Mouse (Mus musculus) frontal cortex, adult 2 months (tissue): ENCODE data around the gene Tnpo2. TPM values are rescaled to one million over a fixed set of nuclear protein-coding genes. Genes with fewer than 3 reads are reported as not detected.
"Not testable (repeated sequence)": the region's sequence is repeated elsewhere in the genome, so short reads cannot be mapped to it uniquely, and the experiment has no call there.

Experiments used
- DNase-seq, 2 experiments: peaks; one replicate each; pipeline ENCODE4 v3.0.0; 2022; ENCODE audit warnings: low spot score in 1 of 2; ENCODE audit errors: extremely low spot score in 1 of 2
- polyA plus RNA-seq: library from polyadenylated mRNA; depleted of rRNA; stranded (reverse); fragments of >200 nt; gene quantifications from 2 replicates; pipeline ENCODE4 v1.2.3, GENCODE M21; 2012

Tnpo2 gene
- polyA plus RNA-seq, 1 experiment, result 109 TPM

DNA sequence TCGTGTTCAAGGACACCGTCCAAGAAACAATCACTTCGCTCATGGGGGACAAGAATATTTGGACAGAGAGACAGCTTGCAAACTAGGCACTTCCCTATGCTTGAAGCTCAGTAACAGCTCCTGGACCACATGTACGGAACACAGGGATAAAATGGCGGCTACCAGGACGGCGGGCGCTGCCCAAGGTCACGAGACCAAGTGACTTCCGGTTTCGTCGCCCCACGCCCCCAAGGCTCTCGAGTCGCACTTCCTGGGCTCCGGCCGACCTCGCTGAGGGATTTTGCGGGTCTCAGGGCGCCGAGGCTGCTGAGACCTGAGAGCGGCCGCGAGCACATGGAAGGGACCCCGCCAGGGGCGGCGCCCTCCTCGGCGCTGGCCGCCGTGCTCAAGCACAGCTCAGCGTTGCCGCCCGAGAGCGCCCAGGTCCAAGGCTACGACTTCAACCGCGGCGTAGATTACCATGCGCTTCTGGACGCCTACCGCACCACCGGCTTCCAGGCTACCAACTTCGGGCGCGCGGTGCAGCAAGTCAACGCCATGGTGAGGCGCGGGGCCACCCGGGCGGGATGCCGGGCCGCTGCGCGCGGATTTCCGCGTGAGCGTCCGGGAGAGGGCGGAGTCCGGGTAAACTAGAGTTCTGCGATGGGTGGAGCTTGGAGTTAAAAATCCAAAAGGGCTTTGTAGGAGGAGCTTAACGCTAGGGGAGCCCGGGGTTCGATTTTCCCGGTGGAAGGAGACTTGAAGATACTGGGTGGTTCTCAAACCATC lies 35.0 kb downstream of the Tnpo2 start, which contains the start of gene Dhps:
Gene Dhps, plus strand, starts transcription at position 244 of the 768 bp plus-strand sequence.
- DNase-seq, result peak; percentile 85 to 94

DNA sequence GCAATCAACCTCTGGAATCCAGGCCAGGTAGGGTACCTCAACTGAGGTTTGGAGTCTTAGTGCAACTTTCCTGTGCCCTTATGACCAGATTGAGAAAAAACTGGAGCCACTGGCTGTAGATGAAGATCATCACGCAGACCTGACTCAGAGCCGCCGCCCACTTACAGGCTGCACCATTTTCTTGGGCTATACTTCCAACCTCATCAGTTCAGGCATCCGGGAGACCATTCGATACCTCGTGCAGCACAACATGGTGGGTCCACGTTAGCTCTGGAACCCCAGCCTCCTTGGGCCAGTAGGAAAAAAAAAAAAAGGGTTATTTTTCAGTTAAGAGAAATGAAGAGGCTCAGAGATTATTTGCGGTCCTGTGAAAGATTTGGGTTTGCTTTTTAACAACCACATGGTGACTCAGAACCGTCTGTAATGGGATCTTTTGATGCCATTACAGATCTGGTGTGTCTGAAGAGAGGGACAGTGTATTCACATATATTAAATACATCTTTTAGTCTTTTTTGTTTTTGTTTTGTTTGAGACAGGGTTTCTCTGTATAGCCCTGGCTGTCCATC lies 35.7 kb downstream of the Tnpo2 start:
- peak in 1 of 2 experiments; percentile 40 for DNase-seq

DNA sequence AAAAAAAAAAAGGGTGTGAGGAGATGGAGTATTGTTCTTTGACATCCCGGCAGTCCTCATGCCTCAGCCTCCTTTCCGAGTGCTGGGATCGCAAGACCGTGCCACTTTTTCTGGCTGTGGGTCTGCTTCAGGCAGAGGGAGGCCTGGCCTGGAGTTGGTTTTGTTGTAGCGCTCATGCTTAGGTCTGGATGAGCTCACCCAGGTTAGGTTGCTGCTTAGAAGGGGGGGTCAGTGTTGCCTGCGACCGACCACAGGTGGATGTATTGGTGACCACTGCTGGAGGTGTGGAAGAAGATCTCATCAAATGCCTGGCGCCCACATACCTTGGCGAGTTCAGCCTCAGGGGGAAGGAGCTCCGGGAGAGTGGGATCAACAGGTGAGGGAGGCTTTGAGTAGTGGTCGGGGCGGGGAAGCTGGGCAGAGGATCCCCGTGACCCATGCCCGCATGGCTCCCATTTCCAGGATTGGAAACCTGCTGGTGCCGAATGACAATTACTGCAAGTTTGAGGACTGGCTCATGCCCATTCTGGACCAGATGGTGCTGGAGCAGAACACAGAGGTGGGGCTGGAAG lies 36.4 kb downstream of the Tnpo2 start:
- DNase-seq, result no peak

- no peak for DNase-seq
Observed at GRCm38 (mm10) chr8:85074167-85074566, 37.5 kb downstream of the Tnpo2 start.

DNA sequence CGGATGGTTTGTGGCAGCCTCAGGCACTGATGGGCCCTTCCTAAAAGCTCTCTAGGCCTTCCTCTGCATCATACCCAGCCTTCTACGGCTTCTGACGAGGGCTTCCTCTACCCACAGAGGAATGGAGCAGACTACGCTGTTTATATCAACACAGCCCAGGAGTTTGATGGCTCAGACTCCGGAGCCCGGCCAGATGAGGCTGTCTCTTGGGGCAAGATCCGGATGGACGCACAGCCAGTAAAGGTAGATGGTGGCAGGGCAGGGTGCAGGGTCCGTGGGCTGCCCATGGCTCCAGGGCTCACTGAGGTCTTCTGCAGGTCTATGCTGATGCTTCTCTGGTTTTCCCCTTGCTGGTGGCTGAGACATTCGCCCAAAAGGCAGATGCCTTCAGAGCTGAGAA lies 37.9 kb downstream of the Tnpo2 start:
- DNase-seq, result no peak

DNA sequence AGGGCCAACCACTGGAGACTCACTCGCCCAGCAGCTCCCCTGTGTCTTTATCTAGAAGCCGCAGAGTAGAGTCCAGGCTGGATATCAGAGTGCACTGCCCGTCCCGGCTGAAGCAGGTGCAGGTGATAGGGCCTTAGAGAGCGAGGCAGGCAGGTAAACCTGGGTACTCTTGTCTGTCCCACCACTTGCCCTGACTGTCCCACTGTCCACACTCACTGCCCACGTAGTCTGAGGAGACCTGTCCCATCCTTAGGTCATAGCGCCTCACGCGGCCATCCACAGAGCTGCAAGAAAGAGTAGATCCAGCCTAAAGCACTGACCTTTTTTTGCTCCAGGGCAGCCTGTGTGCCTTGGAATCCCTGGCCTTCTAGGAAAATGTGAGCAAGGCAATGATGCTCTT lies 39.3 kb downstream of the Tnpo2 start:
- DNase-seq, result no peak

DNA sequence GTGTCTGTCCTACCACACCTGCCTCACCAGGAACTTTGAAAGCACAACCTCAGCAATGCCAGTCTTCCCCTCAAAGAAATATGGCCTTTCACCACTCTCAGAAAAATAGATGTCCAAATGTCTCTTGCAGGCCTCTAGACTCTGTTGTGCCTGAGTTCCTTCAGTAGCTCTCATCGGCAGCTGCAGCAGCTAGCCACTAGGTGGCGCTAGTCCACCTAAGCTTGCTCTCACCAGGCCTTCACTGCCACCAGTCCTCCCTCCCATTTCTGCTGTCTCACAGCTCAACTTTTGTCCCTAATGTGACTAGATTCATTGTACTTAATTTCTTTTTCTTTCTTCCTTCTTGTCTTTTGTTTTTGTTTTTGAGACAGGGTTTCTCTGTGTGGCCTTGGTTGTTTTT lies 40.3 kb downstream of the Tnpo2 start:
- DNase-seq, result peak; percentile 75 to 88

GRCm38 (mm10) chr8:85080214-85080531 lies 43.5 kb downstream of the Tnpo2 start:
- DNase-seq, result no peak

DNA sequence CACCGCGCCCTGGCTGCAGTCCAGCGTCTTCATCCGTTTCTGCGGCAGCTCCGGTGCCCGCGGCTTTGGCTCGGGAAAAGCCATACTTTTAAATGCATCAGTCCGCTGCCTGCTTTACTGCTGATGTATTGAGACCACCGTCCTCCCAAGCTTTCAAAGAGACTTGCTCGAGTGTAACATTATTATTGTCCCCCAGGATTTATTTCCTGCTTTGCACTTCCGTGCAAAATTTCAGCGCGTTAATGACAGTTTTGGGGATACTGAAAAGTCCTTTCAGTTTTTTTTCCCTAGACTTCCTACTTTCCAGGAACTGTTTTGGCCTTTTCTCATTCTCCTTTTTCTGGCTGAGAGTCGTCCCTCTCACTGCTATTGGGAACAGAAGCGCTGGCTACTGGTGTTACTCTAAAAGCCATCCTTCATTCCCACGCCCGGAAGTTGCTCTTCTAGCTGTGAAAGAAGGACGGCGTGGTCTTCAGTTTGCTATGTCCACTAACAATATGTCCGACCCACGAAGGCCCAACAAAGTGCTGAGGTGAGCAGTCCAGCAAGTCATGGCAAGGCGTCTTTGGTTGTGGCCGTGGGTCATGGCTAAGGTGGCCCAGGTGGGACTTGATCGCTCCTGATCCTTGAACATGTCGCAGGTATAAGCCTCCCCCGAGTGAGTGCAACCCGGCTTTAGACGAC lies 44.0 kb downstream of the Tnpo2 start, which contains the start of gene Wdr83os:
Gene Wdr83os, plus strand, starts transcription at position 209 of the 684 bp plus-strand sequence.
- DNase-seq, result peak in 1 of 2 experiments; percentile 71

- no peak for DNase-seq
Observed at GRCm38 (mm10) chr8:85081216-85081555, 44.5 kb downstream of the Tnpo2 start, which contains the start of gene Wdr83. Wdr83 (minus strand) TSS chr8:85081306.

DNA sequence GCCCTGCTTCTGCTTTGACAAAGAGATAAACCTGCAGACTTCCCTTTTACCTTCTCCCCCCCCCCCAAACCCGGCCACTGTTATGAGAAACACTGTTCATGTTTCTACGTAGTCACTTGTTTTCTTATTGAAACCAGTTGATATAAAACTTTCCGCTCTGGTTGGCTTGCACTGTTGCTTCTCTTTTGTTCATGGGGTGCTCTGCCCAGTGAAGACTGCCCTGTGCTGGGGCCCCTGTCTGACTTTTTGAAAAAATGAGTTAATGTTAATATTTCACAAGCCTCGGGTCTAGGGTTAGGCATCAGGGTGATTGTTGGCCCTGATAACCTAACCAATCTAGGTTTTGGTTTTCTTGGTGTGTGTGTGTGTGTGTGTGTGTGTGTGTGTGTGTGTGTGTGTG lies 45.5 kb downstream of the Tnpo2 start:
- not testable (repeated sequence) for DNase-seq

GRCm38 (mm10) chr8:85083108-85083813 lies 46.5 kb downstream of the Tnpo2 start, which contains the start of gene Man2b1:
Man2b1 (plus strand) TSS chr8:85083270.
- peak; percentile 88 to 93 for DNase-seq

DNA sequence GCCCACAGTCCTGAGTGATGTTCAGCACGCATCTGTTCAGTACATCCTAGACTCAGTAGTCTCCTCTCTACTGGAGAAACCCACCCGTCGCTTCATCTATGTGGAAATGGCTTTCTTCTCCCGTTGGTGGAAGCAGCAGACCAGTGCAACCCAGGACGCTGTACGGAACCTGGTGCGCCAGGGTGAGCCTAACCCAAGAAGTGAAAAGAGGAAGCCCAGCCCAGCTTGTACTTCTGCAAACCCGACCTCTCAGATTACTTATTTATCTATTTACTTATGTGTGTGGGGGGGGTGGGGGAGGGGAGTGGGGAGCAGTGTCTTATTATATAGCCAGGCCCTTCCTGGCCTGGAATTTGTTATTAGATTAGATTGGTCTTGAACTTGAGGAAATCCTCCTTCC lies 47.9 kb downstream of the Tnpo2 start:
- DNase-seq, result no peak

DNA sequence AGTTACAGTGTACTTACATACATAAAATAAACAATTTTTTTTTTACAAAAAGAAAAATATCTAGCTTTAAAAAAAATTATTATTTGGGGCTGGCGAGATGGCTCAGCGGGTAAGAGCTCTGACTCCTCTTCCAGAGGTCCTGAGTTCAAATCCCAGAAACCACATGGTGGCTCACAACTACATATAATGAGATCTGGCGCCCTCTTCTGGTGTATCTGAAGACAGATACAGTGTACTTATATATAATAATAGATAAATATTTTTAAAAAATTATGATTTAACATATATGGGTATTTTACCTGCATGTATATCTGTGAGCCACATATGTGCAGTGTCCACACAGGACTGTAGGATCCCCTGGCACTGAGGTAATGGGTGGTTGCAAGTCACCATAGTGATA lies 49.5 kb downstream of the Tnpo2 start:
- DNase-seq, result no peak

- DNase-seq, result no peak
Observed at GRCm38 (mm10) chr8:85088771-85089170, 52.1 kb downstream of the Tnpo2 start.

GRCm38 (mm10) chr8:85090856-85091255 lies 54.1 kb downstream of the Tnpo2 start:
- no peak for DNase-seq

DNA sequence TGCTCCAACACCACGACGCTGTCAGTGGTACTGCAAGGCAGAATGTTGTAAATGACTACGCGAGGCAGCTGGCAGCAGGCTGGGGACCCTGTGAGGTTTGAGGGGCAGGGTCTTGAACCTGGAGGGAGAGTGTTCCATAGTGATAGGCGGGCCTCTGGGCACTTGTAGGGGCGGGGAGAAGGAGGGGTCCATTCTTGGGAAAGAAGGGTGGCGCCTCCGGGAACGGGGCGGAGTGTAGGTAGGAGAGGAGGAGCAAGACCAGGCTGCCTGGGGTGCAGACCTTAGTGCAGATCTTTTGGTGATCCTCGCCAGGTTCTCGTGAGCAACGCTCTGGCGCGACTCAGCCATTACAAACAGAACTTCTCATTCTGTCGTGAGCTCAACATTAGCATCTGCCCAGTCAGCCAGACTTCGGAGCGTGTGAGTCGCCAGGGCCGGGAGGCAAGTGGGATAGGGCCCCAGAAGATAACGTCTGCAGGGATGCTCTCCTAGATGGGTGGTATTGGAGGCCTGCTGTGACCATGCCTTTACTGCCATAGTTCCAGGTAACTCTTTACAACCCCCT lies 54.9 kb downstream of the Tnpo2 start:
- no peak for DNase-seq

DNA sequence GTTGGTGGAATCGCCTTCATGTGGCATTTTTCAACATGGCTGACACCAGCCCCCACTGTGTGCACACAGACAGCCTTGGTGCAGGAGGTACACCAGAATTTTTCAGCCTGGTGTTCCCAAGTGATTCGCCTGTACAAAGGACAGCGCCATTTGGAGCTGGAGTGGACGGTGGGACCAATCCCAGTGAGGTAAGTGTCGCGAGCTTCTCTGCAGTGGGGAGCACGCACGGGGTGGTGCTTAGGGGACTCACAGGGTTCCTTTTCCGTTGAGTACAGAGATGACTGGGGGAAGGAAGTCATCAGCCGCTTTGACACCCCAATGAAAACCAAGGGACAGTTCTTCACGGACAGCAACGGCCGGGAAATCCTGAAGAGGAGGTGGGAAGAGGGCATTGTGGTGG lies 58.3 kb downstream of the Tnpo2 start:
- no peak for DNase-seq

DNA sequence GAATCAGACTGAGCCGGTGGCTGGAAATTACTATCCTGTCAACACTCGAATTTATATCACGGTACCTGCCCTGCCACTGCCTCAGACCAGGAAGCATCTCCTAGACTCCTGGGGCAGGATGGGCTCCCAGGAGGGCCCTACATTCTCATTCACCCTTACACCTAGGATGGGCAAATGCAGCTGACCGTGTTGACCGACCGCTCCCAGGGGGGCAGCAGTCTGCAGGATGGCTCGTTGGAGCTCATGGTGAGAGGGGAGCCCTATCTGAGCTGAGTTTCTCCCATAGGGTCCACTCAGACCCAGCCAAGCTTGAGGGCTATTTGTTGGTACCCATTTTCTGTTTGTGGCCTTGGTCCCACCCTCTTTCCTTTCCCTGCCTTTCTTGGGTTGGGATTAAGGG lies 58.9 kb downstream of the Tnpo2 start:
- no peak for DNase-seq

DNA sequence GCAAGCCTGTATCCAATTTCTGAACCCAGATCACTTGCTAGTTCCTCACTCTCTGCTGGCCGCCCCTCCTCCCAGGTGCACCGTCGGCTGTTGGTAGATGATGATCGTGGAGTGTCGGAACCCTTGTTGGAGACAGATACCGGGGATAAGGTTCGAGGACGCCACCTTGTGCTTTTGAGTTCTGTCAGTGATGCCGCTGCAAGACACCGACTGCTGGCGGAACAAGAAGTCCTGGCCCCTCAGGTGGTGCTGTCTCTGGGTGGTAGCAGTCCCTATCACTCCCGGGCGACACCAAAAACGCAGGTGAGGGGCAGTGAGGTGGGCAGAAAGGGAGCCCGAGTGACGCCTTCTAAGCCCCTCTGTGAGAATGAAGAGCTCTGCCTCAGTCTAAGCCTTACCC lies 59.5 kb downstream of the Tnpo2 start:
- no peak for DNase-seq
